Mouse (Mus musculus): ENCODE data around the gene Akt1s1. TPM values are rescaled to one million over a fixed set of nuclear protein-coding genes. Genes with fewer than 3 reads are reported as not detected.

The Akt1s1 gene
- total RNA-seq (2021): 10 to 100 TPM; 78.8 to 80.6 TPM

GRCm38 (mm10) chr7:44848561-44849415 is at the start of gene Akt1s1, which contains the start of gene Tbc1d17:
Gene Akt1s1 (plus strand): TSS chr7:44848991.
Gene Tbc1d17 (minus strand): TSS chr7:44849079.
- DNase-seq: peak; percentile 99 to 100

DNA sequence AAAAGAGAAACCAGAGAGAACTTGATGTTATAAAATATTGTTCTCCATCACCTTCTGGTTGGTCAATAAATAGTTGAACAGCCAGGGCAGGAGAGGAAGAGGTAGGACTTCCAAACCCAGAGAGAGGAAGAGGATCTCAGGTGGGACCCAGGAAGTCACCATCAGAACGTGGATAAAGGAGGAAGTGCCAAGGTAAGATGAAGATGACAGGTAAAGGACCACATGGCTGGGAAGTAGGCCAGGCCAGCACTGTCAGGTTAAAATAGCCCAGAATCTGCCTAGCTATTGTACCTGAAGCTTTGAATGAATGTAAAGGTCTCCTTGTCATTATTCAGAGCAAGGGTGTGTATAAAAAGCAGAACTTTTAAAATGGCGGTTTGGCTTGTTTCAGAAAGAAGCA is 39.9 kb upstream of the Akt1s1 start:
- DNase-seq: no peak

DNA sequence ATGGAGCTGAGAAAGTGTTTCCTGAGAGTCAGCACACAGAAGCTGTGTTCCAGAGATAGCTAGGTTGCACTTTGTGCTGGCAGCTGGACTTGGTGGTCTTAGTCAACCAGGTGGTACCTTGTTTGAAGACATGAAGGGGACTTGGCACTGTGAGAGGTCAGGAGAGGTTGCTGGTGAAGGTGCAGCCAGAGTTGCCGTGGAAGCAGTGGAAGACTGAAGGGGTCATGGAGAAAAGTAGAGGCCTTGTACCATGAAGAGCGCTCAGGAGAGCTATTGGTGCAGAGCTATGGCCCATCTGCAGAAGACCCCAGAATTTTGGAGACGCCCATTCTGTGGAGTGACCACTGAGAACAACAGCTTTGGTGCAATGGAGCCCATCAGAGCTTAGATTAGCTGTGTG is 39.3 kb upstream of the Akt1s1 start:
- DNase-seq: no peak

DNA sequence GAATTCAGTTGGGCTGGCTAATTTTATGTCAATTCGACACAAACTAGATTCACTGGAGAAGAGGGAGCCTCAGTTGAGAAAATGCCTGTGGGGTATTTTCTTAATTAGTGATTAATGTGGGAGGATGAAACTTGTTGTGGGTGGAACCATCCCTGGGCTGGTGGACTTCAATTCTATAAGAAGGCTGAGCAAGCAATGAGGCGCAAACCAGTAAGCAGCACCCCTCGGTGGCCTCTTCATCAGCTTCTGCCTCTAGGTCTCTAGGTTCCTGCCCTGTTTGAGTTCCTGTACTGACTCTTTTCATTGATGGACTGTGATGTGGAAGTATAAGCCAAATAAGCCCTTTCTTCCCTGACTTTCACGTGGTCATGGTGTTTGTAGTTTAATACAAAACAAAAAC is 38.4 kb upstream of the Akt1s1 start:
- no peak for DNase-seq

GRCm38 (mm10) chr7:44810819-44811557 is 37.8 kb upstream of the Akt1s1 start:
- DNase-seq: no peak

DNA sequence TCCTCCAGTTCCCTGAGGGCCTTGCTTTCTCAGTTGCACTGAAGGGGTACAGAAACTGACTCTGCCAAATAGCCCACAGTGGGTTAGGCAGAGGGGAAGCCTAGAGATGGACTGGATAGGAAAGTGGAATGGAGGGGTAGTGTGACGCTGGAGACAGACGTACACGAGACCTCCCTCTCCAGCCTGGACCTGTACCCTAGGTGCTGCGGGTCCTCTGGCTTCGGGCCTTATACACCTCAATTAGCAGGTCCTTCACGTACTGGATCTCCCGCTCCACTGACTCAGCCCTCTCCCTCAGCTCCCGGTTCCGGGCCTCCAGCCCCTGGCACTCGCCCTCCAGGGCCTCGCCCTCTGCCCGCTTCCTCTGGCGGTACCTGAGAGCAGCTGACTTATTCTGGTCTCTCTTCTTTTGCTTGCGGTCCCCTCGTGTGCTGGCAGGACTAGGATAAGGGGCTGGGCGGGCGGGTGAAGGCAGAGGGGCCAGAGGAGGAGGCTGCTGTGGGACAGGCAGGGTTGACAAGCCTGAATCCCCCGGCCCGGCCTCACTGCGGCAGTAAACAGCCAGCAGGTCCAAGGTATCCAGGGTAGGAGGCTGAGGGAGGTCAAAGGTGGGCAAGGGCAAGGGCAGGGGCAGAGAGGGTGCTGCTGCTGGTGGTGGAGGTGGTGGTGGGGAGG is 36.0 kb upstream of the Akt1s1 start:
- no peak for DNase-seq

DNA sequence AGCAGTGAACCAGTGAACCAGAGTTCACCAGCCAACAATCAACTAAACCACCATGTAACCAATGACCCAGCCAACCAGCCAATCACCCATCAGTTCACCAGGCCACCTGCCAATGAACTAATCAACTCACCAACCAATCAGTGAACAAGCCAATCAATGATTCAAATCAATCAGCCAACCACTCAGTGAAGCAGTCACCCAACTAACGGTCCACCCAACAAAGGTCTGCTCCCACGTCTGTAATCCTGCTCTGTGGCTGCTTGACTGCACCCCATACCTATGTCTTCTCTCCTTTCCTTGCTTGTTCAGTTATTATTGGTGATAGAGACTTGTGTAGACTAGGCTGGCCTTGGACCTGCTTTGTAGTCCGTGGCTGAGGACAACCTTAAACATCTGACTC is 34.8 kb upstream of the Akt1s1 start:
- DNase-seq: no peak

DNA sequence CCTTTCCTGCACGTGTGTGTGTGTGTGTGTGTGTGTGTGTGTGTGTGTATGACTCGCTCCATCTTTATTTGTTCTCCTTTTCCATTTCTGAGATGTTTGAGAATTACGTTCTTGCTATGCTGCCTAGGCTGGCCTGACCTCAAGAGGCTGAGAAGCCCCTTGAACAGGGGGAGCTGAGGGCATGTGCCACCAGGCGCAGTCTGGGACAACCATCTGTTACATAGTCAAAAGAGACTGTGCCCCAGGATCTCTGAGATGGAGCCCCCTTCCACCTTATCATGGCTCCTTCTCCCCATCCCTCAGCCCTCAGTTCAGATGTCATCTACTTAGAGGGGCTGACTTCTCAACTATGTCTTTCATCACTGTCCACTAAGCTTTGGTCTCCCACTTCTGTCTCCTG is 34.4 kb upstream of the Akt1s1 start:
- no peak for DNase-seq

DNA sequence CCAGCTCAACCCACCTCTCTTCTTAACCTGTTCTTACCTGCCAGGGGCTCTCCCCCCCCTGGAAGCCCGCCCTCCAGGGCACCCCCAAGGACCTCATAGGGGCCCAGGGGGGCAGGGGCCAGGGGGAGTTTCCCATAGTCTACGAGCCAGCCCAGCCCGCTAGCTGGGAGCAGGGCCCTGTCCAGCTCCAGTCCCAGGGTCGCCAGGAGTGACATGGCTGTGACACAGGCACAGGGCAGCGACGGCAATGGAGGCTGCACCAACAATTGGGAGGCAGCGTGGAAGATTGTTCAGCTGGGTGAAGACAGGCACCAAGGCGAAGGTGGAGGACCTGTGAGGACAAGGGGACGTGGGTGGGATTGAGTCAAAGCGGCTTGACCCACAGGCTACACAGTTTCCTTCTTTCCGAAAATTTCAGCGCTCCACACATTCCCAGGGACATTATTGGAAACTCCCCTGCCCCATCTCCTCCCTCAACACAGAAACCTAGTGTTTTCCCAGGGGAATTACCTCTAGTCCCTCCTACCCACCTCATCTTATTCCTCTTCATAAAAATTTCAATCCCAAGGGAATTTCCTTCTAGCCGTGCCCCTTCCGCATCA is 33.7 kb upstream of the Akt1s1 start:
- DNase-seq: no peak

- peak; percentile 98 for DNase-seq
These were observed 32.9 kb upstream of the Akt1s1 start, which contains the start of the genes Nup62 and Il4i1 for GRCm38 (mm10) chr7:44815721-44816469. Gene Nup62 (plus strand): TSS chr7:44816088. Gene Il4i1 (plus strand): TSS chr7:44816387.

GRCm38 (mm10) chr7:44816470-44817021 is 32.2 kb upstream of the Akt1s1 start, which contains the start of gene Atf5:
Gene Atf5 (minus strand): TSS chr7:44816658.
- peak in 1 of 2 experiments; percentile 45 for DNase-seq

DNA sequence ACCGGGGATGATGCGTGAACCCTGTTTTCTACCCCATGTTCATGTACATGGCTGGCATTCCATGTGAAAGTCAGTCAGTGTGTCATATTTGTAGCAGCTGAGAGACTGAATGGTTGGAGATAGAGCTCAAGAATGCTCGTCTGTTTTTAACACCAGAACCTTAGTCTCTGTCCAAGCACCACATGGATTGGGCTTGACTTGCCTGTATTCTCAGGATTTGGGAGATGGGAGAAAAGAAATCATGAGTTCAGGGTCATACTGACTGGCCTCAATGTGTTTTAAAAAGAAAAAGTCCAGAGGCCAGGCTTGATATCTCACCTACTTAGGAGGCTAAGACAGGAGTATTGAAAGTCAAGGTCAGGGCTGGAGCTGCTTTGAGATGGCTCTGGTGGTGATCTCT is 31.4 kb upstream of the Akt1s1 start:
- DNase-seq: no peak

DNA sequence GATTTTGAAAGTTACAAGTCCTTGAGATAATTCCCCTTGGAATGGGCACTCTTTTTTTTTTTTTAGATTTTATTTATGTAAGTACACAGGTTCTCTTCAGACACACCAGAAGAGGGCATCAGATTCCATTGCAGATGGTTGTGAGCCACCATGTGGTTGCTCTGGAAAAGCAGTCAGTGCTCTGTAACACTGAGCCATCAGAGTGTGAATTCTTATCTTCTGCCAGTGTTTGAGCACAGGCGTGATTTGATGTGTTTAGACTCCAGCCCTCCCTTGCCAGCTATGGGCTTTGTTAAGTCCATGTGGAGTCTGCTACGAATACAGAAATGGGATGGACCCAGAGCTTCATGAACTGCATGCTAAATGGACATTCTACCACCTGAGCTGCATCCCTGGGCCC is 30.6 kb upstream of the Akt1s1 start:
- DNase-seq: no peak

- DNase-seq: no peak
These were observed 30.0 kb upstream of the Akt1s1 start for GRCm38 (mm10) chr7:44818751-44819235.

GRCm38 (mm10) chr7:44819391-44819790 is 29.4 kb upstream of the Akt1s1 start:
- no peak for DNase-seq

DNA sequence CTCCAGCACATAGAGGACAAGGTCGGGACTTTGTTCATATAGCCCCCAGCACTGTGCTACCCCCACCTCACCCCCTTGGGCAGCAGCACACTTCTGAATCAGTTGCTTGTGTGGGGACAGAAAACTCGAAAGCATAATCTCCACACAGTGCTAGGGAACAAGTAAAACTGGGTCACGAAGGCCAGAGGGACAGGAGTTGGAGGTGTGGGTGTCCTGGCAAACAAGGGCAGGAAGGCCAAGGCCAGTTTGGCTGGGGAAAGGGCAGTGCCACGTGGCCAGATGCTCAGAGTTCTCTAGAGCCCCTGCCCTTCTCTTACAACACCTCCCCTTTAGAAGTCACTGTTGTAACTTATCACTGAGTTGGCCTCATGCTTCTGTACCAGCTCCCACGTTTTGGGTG is 28.9 kb upstream of the Akt1s1 start:
- DNase-seq: no peak

GRCm38 (mm10) chr7:44820525-44820924 is 28.3 kb upstream of the Akt1s1 start:
- no peak for DNase-seq

GRCm38 (mm10) chr7:44821666-44822448 is 26.9 kb upstream of the Akt1s1 start:
- DNase-seq: no peak

GRCm38 (mm10) chr7:44823409-44823808 is 25.4 kb upstream of the Akt1s1 start:
- DNase-seq: no peak

GRCm38 (mm10) chr7:44824872-44825271 is 23.9 kb upstream of the Akt1s1 start:
- peak; percentile 65 to 73 for DNase-seq
